Mouse (Mus musculus) E14TG2a.4 (cell line): ENCODE data around the gene Wdr46.
A peak's percentile ranks its signal among the peaks of the same experiment; 100 is the strongest.
"Not testable (repeated sequence)": the region's sequence is repeated elsewhere in the genome, so short reads cannot be mapped to it uniquely, and the experiment has no call there.

ENCODE experiments used
- CTCF ChIP-seq: conservative IDR thresholded peaks from 2 replicates; pipeline ENCODE4 v1.5.1; 2014; ENCODE audit warnings: low read length
- NANOG ChIP-seq: IDR thresholded peaks from 2 replicates; pipeline ENCODE4 v1.6.1; 2014; ENCODE audit warnings: borderline replicate concordance, low read length, mixed read lengths

DNA sequence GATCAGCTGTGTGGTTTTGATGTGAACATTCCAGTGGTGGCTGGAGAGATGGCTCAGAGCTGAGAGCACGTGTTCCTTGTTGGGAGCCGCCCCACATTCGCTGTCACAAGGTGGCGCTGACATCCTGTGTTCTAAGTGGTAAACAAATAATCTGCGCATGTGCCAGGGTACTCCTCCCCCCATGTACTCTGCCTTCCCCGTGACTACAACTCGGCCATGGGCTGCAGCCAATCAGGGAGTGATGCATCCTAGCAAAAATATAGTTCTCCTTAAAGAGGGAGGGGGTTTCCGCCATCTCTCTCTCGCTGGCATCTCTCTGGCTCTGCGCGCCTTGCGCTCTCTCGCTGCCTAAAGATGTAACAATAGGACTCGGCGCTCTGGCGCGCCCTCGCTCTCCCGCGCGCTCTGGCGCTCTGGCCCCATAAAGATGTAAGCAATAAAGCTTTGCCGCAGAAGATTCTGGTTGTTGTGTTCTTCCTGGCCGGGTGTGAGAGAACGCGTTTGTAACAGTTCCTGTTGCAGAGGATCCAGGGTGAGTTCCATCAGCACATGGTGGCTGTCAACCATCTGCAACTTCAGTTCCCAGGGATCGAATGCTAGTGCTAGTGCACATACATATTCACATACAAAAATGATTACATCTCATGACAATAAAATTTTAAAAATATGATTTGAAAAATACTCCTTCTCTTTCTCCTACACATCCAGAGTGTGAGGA is 40.9 kb downstream of the Wdr46 start:
- peak; percentile 1; the same call in 1 of the 2 replicates for TF ChIP-seq CTCF
- not testable (repeated sequence) for TF ChIP-seq NANOG
